ENCODE assay signal across 11 mouse cellular contexts in the genomic region with DNA sequence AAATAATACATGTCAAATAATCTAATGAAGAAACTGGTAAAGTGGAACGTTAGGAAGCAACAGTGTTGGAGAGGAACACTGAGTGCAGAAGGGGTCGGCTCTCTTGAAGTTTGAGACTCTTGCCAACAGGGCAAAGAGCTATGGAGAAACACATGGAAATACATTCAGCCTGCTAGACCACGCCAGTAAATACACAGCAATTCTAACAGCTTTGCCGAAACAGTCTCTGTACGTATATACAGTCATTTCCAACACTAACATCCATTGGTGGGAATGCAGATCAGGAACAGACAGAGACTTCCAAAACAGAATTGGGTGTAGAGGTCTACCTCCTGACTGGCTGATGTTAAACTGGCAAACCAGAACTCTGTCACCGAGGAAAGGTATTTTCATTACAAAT. TPM values are rescaled to one million over a fixed set of nuclear protein-coding genes. Genes with fewer than 3 reads are reported as not detected.
DNase-seq lines count a peak whose midpoint lies in the region; ATAC-seq and TF ChIP-seq lines count a peak whose summit lies in the region.
"Had no signal": no experiment of that assay in that cellular context is flagged by ENCODE, and none has a peak within 500 bp of the region (broad histone marks: within the 10 kb centered on the region; RNA-seq: fewer than 3 reads in every experiment).

No protein-coding gene starts in this region.

- H3K4me1 ChIP-seq in heart, postnatal 0 days (ENCODE audit: control insufficient read depth, insufficient read depth): peaks cover 10% of the 10 kb centered on the region
- H3K4me1 ChIP-seq in embryonic facial prominence, embryonic 11.5 days (ENCODE audit: control insufficient read depth, insufficient read depth, low read length): peaks cover 10% of the 10 kb centered on the region; the same call in 1 of the 2 replicates
- H3K4me1 ChIP-seq in forebrain, embryonic 16.5 days (replicated peaks; ENCODE audit: control insufficient read depth, insufficient read depth, low read length): peaks cover 47% of the 10 kb centered on the region
- peaks cover 74% of the 10 kb centered on the region for H3K4me1 ChIP-seq in limb, embryonic 14.5 days (ENCODE audit: control insufficient read depth, insufficient read depth, low read length)

- 76% methylated on average over 6 of the region's 6 CpGs for whole genome bisulfite sequencing in heart, postnatal 0 days
- WGBS in embryonic facial prominence, embryonic 11.5 days: 77% methylated on average over 6 of the region's 6 CpGs
- 47% methylated on average over 6 of the region's 6 CpGs for WGBS in forebrain, embryonic 16.5 days
- 24% methylated on average over 6 of the region's 6 CpGs for WGBS in limb, embryonic 14.5 days

- H3K9me3 ChIP-seq in heart, postnatal 0 days (replicated peaks; ENCODE audit: control insufficient read depth, low read length): no peaks in the 10 kb centered on the region
- no peaks in the 10 kb centered on the region for H3K9me3 ChIP-seq in embryonic facial prominence, embryonic 11.5 days (replicated peaks; ENCODE audit: control insufficient read depth, low read length)
- no peaks in the 10 kb centered on the region for H3K9me3 ChIP-seq in forebrain, embryonic 16.5 days (ENCODE audit: control insufficient read depth, low read length)
- no peaks in the 10 kb centered on the region for H3K9me3 ChIP-seq in limb, embryonic 14.5 days (ENCODE audit: control insufficient read depth, low read length)
- H3K9me3 ChIP-seq: liver, embryonic 13.5 days had no signal

- H3K27me3 ChIP-seq in heart, postnatal 0 days (ENCODE audit: control insufficient read depth, insufficient read depth, low read length): no peaks in the 10 kb centered on the region
- H3K27me3 ChIP-seq in embryonic facial prominence, embryonic 11.5 days (ENCODE audit: control insufficient read depth, insufficient read depth, low read length): no peaks in the 10 kb centered on the region
- H3K27me3 ChIP-seq in forebrain, embryonic 16.5 days (replicated peaks; ENCODE audit: control insufficient read depth, insufficient read depth, low read length): no peaks in the 10 kb centered on the region
- no peaks in the 10 kb centered on the region for H3K27me3 ChIP-seq in limb, embryonic 14.5 days (ENCODE audit: control insufficient read depth, insufficient read depth, low read length)
- H3K27me3 ChIP-seq: liver, embryonic 13.5 days had no signal

- no peak overlapping the region for H3K4me2 ChIP-seq in heart, postnatal 0 days (ENCODE audit: low read depth, low read length)
- no peak overlapping the region for H3K4me2 ChIP-seq in embryonic facial prominence, embryonic 11.5 days (ENCODE audit: low read depth, low read length)
- H3K4me2 ChIP-seq in forebrain, embryonic 16.5 days (ENCODE audit: low read length): no peak overlapping the region
- no peak overlapping the region for H3K4me2 ChIP-seq in limb, embryonic 14.5 days (replicated peaks; ENCODE audit: low read depth, low read length, severe bottlenecking)
- H3K4me2 ChIP-seq: liver, embryonic 13.5 days had no signal

- intact Hi-C loops in heart, postnatal 25 days (cut with DNase I): no loop called here

- peak overlapping the region; percentile 68; the same call in 1 of the 2 replicates for H3K27ac ChIP-seq in heart, postnatal 0 days (ENCODE audit: low read depth)
- peak overlapping the region; percentile 43; the same call in 1 of the 2 replicates for H3K27ac ChIP-seq in embryonic facial prominence, embryonic 11.5 days (replicated peaks; ENCODE audit: low read depth, low read length)
- H3K27ac ChIP-seq in forebrain, embryonic 16.5 days (ENCODE audit: low read length): peak overlapping the region; percentile 77
- H3K27ac ChIP-seq in limb, embryonic 14.5 days (replicated peaks; ENCODE audit: low read depth, low read length): peak overlapping the region; percentile 95

- no peak for TF ChIP-seq EP300 in heart, postnatal 0 days (IDR thresholded peaks at IDR 0.05; ENCODE audit: low read depth)

- TF ChIP-seq CTCF in heart, postnatal 0 days (IDR thresholded peaks at IDR 0.05; ENCODE audit: low read depth): no peak

- H3K9ac ChIP-seq in heart, postnatal 0 days (replicated peaks; ENCODE audit: low read depth, low read length): no peak overlapping the region
- no peak overlapping the region for H3K9ac ChIP-seq in embryonic facial prominence, embryonic 11.5 days (replicated peaks; ENCODE audit: low read length)
- H3K9ac ChIP-seq in forebrain, embryonic 16.5 days (replicated peaks; ENCODE audit: low read depth, low read length): no peak overlapping the region
- no peak overlapping the region for H3K9ac ChIP-seq in limb, embryonic 14.5 days (ENCODE audit: low read depth, low read length, severe bottlenecking)
- H3K9ac ChIP-seq: liver, embryonic 13.5 days had no signal

- H3K4me3 ChIP-seq in heart, postnatal 0 days (ENCODE audit: low read depth, low read length): no peak overlapping the region
- no peak overlapping the region for H3K4me3 ChIP-seq in embryonic facial prominence, embryonic 11.5 days (ENCODE audit: low read depth, low read length)
- H3K4me3 ChIP-seq in forebrain, embryonic 16.5 days (replicated peaks; ENCODE audit: low read length): no peak overlapping the region
- H3K4me3 ChIP-seq in limb, embryonic 14.5 days (replicated peaks; ENCODE audit: low read length): no peak overlapping the region
- H3K4me3 ChIP-seq: liver, embryonic 13.5 days had no signal

- ATAC-seq in heart, postnatal 0 days (ENCODE audit: insufficient read depth, low read depth): no peak
- no peak for ATAC-seq in embryonic facial prominence, embryonic 11.5 days (replicated peaks; ENCODE audit: insufficient number of reproducible peaks, low FRiP score, low TSS enrichment, low read depth)
- ATAC-seq in forebrain, embryonic 16.5 days: no peak
- ATAC-seq in limb, embryonic 14.5 days (ENCODE audit: low FRiP score, low read depth): peak; percentile 47

- no peak for TF ChIP-seq POLR2A in limb, embryonic 14.5 days (IDR thresholded peaks at IDR 0.05; ENCODE audit: borderline replicate concordance, extremely low read depth, insufficient read depth, insufficient read length)

- DNase-seq in heart, postnatal 0 days (ENCODE audit: low spot score): no peak
- DNase-seq in heart, postnatal 25 days (ENCODE audit: low spot score): no peak
- no peak for DNase-seq in embryonic facial prominence, embryonic 11.5 days (ENCODE audit: low spot score)
- peak; percentile 62 for DNase-seq in limb, embryonic 14.5 days (ENCODE audit: low spot score)
- DNase-seq in ovary, adult 18-20 months (ENCODE audit: low spot score): no peak
- DNase-seq in thymus, adult 18-20 months: no peak
- DNase-seq in Muller cell, postnatal 12 days (ENCODE audit: inconsistent ontology term): no peak
- DNase-seq: gastrocnemius, postnatal 25 days; liver, embryonic 13.5 days; right cerebral cortex, postnatal 14 days had no signal

- peaks cover 7% of the 10 kb centered on the region; the same call in 1 of the 2 replicates for H3K36me3 ChIP-seq in heart, postnatal 0 days (replicated peaks; ENCODE audit: control insufficient read depth, insufficient read depth, low read length)
- no peaks in the 10 kb centered on the region; the same call in 1 of the 2 replicates for H3K36me3 ChIP-seq in embryonic facial prominence, embryonic 11.5 days (replicated peaks; ENCODE audit: control insufficient read depth, insufficient read depth, low read depth, low read length)
- no peaks in the 10 kb centered on the region for H3K36me3 ChIP-seq in forebrain, embryonic 16.5 days (ENCODE audit: control insufficient read depth, insufficient read depth)
- peaks cover 12% of the 10 kb centered on the region; the same call in 1 of the 2 replicates for H3K36me3 ChIP-seq in limb, embryonic 14.5 days (ENCODE audit: control insufficient read depth, insufficient read depth, low read length)
- H3K36me3 ChIP-seq: liver, embryonic 13.5 days had no signal

RNA-seq across cellular contexts. Expression of gene Cpa1, which starts 14.5 kb away (rescaled TPM):
- total RNA-seq in heart, postnatal 0 days (2014; rRNA removed; ENCODE audit: low replicate concordance): 11.5 and 16.8 TPM in 2 replicates
- 4.4 and 6.2 TPM in 2 replicates for polyA plus RNA-seq in heart, postnatal 0 days (2015; fragmentation: Nextera tagmentation; extraction: Ambion mirVana)
- under 1 TPM in 1 of 2 experiments, not detected in 1; 0.16 TPM for total RNA-seq in heart, postnatal 25 days (2021)
- polyA plus RNA-seq in embryonic facial prominence, embryonic 11.5 days (2014; fragmentation: Nextera tagmentation; extraction: Ambion mirVana): 0.17 and 0.21 TPM in 2 replicates
- 0.56 and 0.66 TPM in 2 replicates for polyA plus RNA-seq in forebrain, embryonic 16.5 days (2015; fragmentation: Nextera tagmentation; extraction: Ambion mirVana)
- polyA plus RNA-seq in limb, embryonic 14.5 days (2012; rRNA removed): 1.4 and 2.8 TPM in 2 replicates
- polyA plus RNA-seq in limb, embryonic 14.5 days (2014; fragmentation: Nextera tagmentation; extraction: Ambion mirVana): 1.1 and 1.3 TPM in 2 replicates
- total RNA-seq: gastrocnemius, postnatal 25 days had no signal

RNA-seq across cellular contexts. Expression of gene Cep41, which starts 40.0 kb away (rescaled TPM):
- total RNA-seq in heart, postnatal 0 days (2014; rRNA removed; ENCODE audit: low replicate concordance): 1.7 and 4.7 TPM in 2 replicates
- polyA plus RNA-seq in heart, postnatal 0 days (2015; fragmentation: Nextera tagmentation; extraction: Ambion mirVana): 5.7 and 7.5 TPM in 2 replicates
- 1 to 10 TPM; 1.9 to 3.1 TPM for total RNA-seq in heart, postnatal 25 days (2021)
- polyA plus RNA-seq in embryonic facial prominence, embryonic 11.5 days (2014; fragmentation: Nextera tagmentation; extraction: Ambion mirVana): 23.7 and 28.1 TPM in 2 replicates
- polyA plus RNA-seq in forebrain, embryonic 16.5 days (2015; fragmentation: Nextera tagmentation; extraction: Ambion mirVana): 15.2 and 15.3 TPM in 2 replicates
- 44.3 and 48.5 TPM in 2 replicates for polyA plus RNA-seq in limb, embryonic 14.5 days (2012; rRNA removed)
- 41.1 and 50.9 TPM in 2 replicates for polyA plus RNA-seq in limb, embryonic 14.5 days (2014; fragmentation: Nextera tagmentation; extraction: Ambion mirVana)

RNA-seq across cellular contexts. Expression of gene Cpa5, which starts 42.7 kb away (rescaled TPM):
- 0.46 and 1.6 TPM in 2 replicates for total RNA-seq in heart, postnatal 0 days (2014; rRNA removed; ENCODE audit: low replicate concordance)
- 0.32 and 0.67 TPM in 2 replicates for polyA plus RNA-seq in heart, postnatal 0 days (2015; fragmentation: Nextera tagmentation; extraction: Ambion mirVana)
- not detected for total RNA-seq in heart, postnatal 25 days (2021)
- 0.22 and 0.27 TPM in 2 replicates for polyA plus RNA-seq in embryonic facial prominence, embryonic 11.5 days (2014; fragmentation: Nextera tagmentation; extraction: Ambion mirVana)
- not detected in 2 replicates for polyA plus RNA-seq in forebrain, embryonic 16.5 days (2015; fragmentation: Nextera tagmentation; extraction: Ambion mirVana)
- 0.81 and 0.87 TPM in 2 replicates for polyA plus RNA-seq in limb, embryonic 14.5 days (2012; rRNA removed)
- 0.57 and 0.99 TPM in 2 replicates for polyA plus RNA-seq in limb, embryonic 14.5 days (2014; fragmentation: Nextera tagmentation; extraction: Ambion mirVana)
- total RNA-seq: gastrocnemius, postnatal 25 days had no signal
- polyA plus RNA-seq: liver, embryonic 13.5 days had no signal

Comparison
In these comparisons a context has a peak if more than half of its experiments do, and no peak if none do; other contexts are left out.
1. H3K27ac ChIP-seq: peak in every context shown above with its lines; median percentile 95 in limb, embryonic 14.5 days; 77 in forebrain, embryonic 16.5 days; 68 in heart, postnatal 0 days; 43 in embryonic facial prominence, embryonic 11.5 days.